In the genomic region with DNA sequence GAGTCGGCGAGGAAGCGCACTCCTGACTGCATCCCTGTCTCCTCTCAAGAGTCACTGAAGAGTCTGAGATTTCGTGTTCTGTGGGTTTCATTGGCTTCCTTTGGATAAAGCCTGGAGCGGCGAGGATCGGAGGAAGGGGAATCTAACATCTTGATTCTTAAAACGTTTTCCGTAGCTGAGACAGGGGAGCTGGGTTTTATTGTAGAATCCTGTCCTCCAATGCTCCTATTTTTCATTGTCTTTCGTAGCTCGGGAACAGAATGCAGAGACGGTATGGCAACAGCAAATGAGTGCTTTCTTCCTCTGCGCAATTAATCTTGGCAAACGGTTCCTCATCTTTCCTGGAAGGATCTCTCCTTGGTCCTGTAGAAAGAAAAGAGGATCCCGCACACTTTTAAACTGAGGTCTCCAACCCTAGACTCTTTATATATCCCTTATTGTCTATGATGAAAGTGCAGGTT, we compare ENCODE assay signal across 8 mouse cellular contexts. TPM values are rescaled to one million over a fixed set of nuclear protein-coding genes. Genes with fewer than 3 reads are reported as not detected.
A peak's percentile ranks its signal among the peaks of the same experiment; 100 is the strongest.
DNase-seq lines count a peak whose midpoint lies in the region; ATAC-seq and TF ChIP-seq lines count a peak whose summit lies in the region.

No protein-coding gene starts in this region.

- H3K4me1 ChIP-seq in hindbrain, embryonic 10.5 days (replicated peaks) = peaks cover 24% of the 10 kb centered on the region; the same call in 1 of the 2 replicates
- H3K4me1 ChIP-seq in midbrain, embryonic 12.5 days = peaks cover 8% of the 10 kb centered on the region

- intact Hi-C loops in left cerebral cortex, adult 2 months (cut with DNase I) = loop anchor here (1.0 to 2.0 kb wide), 2 partner anchors 16 to 20 kb away; no protein-coding TSS in a partner anchor
- intact Hi-C loops in left cerebral cortex, postnatal 4 days (cut with DNase I) = no loop called here
- intact Hi-C loops in gastrocnemius, postnatal 14 days (cut with DNase I; ENCODE audit: low total_unique reads) = no loop called here

- H3K9ac ChIP-seq in midbrain, embryonic 12.5 days (replicated peaks) = peak overlapping the region; percentile 59

- 1% methylated on average over 15 of the region's 15 CpGs for WGBS in hindbrain, embryonic 10.5 days
- under 1% methylated on average over 15 of the region's 15 CpGs for WGBS in midbrain, embryonic 12.5 days

- H3K9me3 ChIP-seq in hindbrain, embryonic 10.5 days = no peaks in the 10 kb centered on the region
- H3K9me3 ChIP-seq in midbrain, embryonic 12.5 days = no peaks in the 10 kb centered on the region

- ATAC-seq in midbrain, embryonic 12.5 days (ENCODE audit: low FRiP score, low read depth) = no peak
- no peak for ATAC-seq in inflammation-experienced regulatory T-cells, adult 6 months

- no peaks in the 10 kb centered on the region for H3K36me3 ChIP-seq in hindbrain, embryonic 10.5 days
- no peaks in the 10 kb centered on the region for H3K36me3 ChIP-seq in midbrain, embryonic 12.5 days

- peak overlapping the region; percentile 58 for H3K4me3 ChIP-seq in left cerebral cortex, adult 2 months
- H3K4me3 ChIP-seq in hindbrain, embryonic 10.5 days = peak overlapping the region; percentile 63
- H3K4me3 ChIP-seq in midbrain, embryonic 12.5 days = peak overlapping the region; percentile 52

- peak in 1 of 2 experiments; percentile 34 for DNase-seq in left cerebral cortex, adult 2 months (ENCODE audit: extremely low spot score in 1 of 2, low spot score in 2 of 2)
- no peak for DNase-seq in left cerebral cortex, postnatal 4 days
- peak; percentile 41 to 42 for DNase-seq in cerebellum, postnatal 10 days
- DNase-seq in hindbrain, embryonic 10.5 days (ENCODE audit: low spot score) = peak; percentile 45
- no peak for DNase-seq in adrenal gland, postnatal 36 days
- DNase-seq in gastrocnemius, postnatal 14 days = no peak

- TF ChIP-seq CTCF in left cerebral cortex, adult 2 months (IDR thresholded peaks at IDR 0.05) = no peak

- peak overlapping the region; percentile 20 for H3K27ac ChIP-seq in left cerebral cortex, adult 2 months
- peak overlapping the region; percentile 73 for H3K27ac ChIP-seq in hindbrain, embryonic 10.5 days
- H3K27ac ChIP-seq in midbrain, embryonic 12.5 days (replicated peaks) = no peak overlapping the region

- peaks cover 44% of the 10 kb centered on the region for H3K27me3 ChIP-seq in hindbrain, embryonic 10.5 days (ENCODE audit: insufficient read depth, poor library complexity, severe bottlenecking)
- H3K27me3 ChIP-seq in midbrain, embryonic 12.5 days = peaks cover 60% of the 10 kb centered on the region

- peak overlapping the region; percentile 60 for H3K4me2 ChIP-seq in midbrain, embryonic 12.5 days (replicated peaks)

RNA-seq across cellular contexts. Expression of gene Gpx5, which starts 33.3 kb away (rescaled TPM):
- not detected for total RNA-seq in left cerebral cortex, adult 2 months (2021)
- total RNA-seq in left cerebral cortex, postnatal 4 days (2021) = not detected
- polyA plus RNA-seq in hindbrain, embryonic 10.5 days (2016; fragmentation: Nextera tagmentation; extraction: Ambion mirVana) = not detected in 2 replicates
- not detected in 2 replicates for polyA plus RNA-seq in midbrain, embryonic 12.5 days (2016; fragmentation: Nextera tagmentation; extraction: Ambion mirVana)
- not detected for total RNA-seq in adrenal gland, postnatal 36 days (2021)
- polyA plus RNA-seq in inflammation-experienced regulatory T-cells, adult 6 months (2017; shearing (Covaris generic)) = not detected
- not detected for total RNA-seq in gastrocnemius, postnatal 14 days (2021)

RNA-seq across cellular contexts. Expression of gene Gpx6, which starts 52.7 kb away (rescaled TPM):
- total RNA-seq in left cerebral cortex, adult 2 months (2021) = not detected
- not detected for total RNA-seq in left cerebral cortex, postnatal 4 days (2021)
- polyA plus RNA-seq in hindbrain, embryonic 10.5 days (2016; fragmentation: Nextera tagmentation; extraction: Ambion mirVana) = 0.12 TPM in 1 of 2 replicates, not detected in the other
- polyA plus RNA-seq in midbrain, embryonic 12.5 days (2016; fragmentation: Nextera tagmentation; extraction: Ambion mirVana) = not detected in 2 replicates
- total RNA-seq in adrenal gland, postnatal 36 days (2021) = not detected
- polyA plus RNA-seq in inflammation-experienced regulatory T-cells, adult 6 months (2017; shearing (Covaris generic)) = not detected
- total RNA-seq in gastrocnemius, postnatal 14 days (2021) = not detected

Comparison
In these comparisons a context has a peak if more than half of its experiments do, and no peak if none do; other contexts are left out.
1. DNase-seq: peak in cerebellum, postnatal 10 days (2 of 2) and hindbrain, embryonic 10.5 days (single experiment); none in left cerebral cortex, postnatal 4 days (single experiment), adrenal gland, postnatal 36 days (0 of 2) and gastrocnemius, postnatal 14 days (single experiment).
2. Peak in every context shown above with its lines, with median percentiles within 50 percentile points of each other: H3K4me3 ChIP-seq.